Mouse (Mus musculus): Measurements from ENCODE around the gene Cd300a.

The Cd300a gene

DNA sequence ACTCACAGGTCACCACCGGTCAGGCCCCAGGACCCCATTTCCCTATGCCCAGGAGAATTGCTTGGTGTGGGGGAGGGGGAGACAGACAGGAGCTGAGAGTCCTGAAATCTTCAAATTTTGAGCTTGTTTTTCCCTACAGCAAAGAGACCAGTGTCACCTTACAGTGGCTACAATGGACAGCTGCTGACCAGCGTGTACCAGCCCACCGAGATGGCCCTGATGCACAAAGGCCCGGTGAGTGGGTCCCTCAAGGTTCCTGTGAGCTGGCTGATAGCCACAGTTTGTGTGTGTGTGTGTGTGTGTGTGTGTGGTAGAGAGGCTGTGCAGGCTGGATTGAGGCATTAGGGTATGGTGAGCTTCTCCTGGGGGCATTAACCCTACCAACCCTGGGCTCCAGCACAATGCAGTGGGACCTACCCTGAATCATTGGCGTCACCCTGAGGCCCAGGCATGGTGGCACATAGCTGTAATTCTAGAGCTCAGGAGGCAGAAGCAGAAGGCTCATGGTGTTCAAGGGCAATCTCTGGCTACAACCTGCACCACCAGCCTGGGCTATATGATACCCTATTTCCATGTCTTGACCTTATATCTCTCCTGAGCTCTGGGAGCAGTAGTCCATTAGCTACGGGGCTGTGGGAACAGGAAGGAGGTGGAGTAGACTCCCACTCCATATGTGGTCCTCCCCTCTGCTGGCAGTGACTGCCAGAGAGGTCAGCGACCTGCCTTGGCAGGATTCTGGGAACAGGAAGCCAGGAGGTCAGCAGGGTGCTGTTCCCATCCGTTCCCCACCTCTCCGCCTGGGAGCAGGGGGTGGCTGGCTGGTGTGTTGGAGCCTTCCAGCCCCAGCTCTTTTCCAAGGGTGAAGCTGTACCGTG, 23.1 kb upstream of the Cd300a start:
- in situ Hi-C loops (cut with MboI) = no loop called here

DNA sequence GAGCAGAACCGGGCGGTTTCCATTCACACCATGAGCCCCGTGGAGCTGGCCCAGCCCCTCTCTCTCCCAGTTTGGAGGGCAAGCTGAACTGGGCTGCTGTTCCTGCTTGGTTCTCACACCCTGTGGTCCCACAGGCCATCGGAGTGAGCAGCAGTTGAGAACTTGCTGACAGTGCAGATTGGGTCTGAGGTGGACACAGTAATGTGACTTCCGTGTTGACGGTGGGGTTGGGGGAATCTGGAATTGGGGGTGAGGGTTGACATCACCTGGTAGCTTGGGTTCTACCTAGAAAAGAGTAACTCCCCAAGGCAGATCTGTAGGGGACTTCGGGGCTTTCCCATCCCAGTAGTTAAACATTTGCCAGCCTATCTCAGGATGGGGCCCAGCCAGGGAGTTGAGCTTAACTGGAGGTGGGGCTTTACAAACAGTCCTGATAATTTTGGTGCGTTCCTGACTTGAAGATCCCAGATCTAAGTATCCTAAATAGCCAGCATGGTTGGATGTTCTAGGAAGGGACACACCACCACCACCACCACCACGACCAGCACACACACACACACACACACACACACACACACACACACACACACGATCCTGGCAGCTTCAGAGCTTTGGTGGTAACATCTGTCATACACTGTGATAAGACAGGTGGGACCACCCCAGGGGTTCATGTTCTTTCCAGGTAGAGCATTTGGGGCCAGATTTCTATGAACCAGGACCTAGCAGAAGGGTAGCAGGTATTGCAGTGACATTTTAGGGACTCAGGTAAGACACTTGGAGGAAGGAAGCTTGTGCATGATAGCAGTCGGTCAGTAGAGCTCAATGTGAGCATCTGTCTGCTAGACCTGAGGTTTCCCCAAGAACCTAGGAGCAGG, 22.2 kb upstream of the Cd300a start:
- in situ Hi-C loops (cut with MboI) = no loop called here

DNA sequence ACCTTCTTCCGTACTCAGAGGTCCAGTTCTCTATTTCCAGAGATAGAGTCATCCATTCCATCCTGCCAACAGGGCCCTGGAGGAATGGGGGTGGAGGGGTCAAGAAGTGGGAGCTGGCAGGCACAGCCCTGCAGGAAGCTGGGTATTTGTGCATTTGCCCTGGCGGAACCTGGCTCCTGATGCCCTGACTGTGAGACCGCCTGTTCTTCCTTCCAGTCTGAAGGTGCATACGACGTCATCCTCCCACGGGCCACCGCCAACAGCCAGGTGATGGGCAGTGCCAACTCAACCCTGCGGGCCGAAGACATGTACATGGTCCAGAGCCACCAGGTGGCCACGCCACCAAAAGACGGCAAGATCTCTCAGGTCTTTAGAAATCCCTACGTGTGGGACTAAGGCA, 21.6 kb upstream of the Cd300a start:
- in situ Hi-C loops (cut with MboI) = no loop called here

DNA sequence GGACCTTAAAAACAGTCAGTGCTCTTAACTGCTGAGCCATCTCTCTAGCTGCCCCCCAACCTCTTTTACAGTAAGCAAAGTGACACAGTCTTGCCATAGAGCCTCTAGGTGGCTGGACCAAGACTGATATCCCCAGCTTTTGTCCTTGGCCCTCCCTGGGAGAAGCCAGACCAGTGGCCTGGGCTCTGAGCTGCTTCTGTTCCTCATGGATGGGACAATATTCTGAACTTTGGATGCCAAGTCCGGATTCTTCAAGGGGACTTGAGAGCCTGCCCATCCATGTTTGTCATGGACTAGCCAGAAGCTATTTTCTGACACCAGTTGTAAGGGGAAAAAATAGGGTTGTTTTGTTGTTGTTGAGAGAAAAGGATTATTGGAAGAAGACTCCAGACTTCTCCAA, 20.1 kb upstream of the Cd300a start:
- in situ Hi-C loops (cut with MboI) = no loop called here

DNA sequence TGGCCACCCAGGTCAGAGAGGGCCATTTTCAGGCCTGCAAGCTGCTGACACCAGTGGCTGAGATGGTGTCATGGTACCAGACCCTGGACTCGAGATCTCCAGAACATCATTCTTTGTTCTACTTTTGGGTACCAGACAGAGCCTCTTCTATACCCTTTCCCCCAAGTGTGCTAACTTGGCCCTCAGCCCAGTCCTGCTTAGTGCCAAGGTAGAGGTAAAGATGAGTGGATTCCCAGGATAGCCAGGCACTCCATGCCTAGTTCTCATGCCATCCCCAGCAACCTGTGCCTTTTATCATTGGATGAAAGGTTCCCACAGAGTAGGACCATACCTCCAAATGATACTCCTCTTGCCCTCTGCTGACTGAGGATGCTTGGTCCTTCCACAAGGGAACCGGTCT, 18.3 kb upstream of the Cd300a start:
- in situ Hi-C loops (cut with MboI) = no loop called here

DNA sequence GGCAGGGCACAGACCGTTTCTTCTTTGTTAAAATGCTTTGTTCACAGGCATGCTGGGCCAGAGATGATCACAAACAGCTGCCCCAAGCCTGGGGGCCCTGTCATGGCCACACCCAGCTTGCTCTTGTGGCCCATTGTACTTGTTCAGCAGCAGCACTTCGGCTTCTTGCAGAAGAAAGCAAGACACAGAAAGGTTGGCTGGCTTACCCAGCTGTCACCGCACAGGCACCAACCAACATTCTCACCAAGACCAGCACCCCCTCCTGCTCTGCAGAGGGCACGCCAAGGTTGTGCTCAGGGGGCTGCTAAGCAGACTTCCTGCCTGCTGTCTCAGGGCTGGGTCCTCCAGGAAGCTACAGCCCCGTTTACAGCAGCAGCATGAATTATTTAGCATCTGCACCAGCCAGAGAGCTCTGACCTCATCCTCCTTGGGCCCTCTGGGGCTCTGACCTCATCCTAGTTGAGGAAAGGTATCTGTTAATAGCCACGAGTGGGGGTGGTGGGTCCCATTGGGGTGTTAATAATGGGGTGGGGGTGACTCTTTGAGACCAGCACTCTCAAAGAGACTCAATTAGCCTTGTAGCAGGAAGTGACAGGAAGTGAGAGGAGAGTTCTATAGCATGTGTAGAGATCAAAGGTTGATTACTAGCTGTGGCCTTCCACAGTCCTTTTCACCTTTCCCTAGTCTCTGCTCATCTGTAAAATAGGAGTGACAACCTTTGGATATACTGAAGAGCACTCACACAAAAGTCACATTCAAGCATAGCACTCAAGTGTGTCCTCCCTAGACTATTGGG, 16.6 kb upstream of the Cd300a start:
- in situ Hi-C loops (cut with MboI) = no loop called here

DNA sequence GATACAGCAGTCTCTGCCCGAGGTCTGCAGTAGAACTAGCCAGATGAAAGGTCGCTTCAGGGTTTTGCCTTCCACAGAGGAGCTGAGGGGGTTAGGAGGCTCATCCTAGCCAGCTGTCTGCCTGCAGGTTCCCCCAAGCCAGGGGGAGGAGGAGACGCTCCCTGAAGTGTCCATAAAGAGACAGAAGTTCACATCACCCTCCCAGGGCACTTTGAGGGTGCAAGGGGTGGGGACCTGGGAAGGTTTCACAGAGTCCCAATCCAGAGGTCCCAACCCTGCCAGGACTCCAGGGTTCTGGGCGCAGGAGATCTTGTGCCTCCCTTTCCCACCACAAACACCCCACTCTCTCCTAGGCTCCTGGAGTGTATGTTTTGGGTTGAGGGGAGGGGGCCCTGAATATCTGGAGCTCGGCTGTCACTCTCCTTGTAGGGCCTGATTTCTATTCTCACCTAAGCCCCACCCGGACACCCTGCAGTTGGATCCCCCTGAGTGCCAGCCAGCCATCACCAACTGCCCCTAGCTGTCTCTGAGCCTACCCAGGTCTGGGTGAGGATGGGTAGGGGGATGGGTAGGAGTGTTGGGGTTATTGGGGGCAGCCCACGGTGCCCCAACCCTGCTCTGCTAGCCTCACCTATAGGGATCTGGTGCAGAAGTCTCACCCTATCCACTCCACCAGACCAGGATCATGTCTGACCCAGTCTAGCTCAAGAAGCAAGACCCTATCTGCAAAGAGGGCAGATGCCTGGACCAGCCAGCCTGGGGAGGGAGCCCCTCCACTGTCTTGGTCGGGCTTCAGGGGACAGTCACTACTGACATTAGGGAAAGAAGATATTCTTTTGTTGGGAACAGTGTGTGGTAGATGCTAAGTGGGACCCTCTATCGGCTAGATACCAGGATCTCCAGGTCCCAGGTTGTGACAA, 15.4 kb upstream of the Cd300a start:
- in situ Hi-C loops (cut with MboI) = no loop called here

DNA sequence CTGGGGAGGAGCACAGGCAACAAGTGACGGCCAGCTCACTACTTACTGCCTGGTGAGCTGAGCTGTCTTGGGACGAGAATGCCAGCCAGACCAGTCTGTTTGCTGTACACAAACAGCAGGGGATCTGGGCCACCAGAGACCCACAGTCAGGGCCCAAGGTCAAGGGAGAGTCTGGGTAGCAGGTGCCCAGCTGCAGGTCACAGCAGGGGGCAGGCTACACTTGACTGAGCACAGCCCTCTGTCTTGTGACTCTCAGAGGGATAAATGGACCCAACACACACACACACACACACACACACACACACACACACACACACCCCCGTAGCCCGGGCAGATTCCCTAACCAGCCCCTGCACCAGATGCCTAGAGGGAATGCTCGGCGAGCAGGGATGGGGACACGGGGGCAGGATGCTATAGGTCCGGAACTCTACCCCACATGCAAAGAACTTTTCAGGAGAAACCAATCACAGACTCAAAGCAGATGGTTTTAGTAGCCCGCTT, 14.5 kb upstream of the Cd300a start:
- in situ Hi-C loops (cut with MboI) = no loop called here

DNA sequence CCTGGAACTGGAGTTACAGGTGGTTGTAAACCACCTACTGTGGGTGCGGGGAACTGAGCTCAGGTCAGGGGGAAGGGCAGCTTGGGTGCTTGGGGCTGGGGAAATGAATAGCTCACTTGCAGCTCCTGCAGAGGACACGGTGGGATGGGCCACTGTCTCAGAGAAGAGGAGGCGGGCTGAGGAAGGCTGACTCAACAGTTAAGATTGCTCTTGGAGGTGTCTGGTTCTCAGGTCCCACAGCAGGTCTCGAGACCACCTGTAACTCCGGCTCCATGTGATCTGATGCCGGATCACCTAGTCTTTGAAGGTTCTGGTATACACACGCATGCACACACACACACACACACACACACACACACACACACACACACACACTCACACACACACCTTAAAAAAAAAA, 13.7 kb upstream of the Cd300a start:
- in situ Hi-C loops (cut with MboI) = no loop called here

DNA sequence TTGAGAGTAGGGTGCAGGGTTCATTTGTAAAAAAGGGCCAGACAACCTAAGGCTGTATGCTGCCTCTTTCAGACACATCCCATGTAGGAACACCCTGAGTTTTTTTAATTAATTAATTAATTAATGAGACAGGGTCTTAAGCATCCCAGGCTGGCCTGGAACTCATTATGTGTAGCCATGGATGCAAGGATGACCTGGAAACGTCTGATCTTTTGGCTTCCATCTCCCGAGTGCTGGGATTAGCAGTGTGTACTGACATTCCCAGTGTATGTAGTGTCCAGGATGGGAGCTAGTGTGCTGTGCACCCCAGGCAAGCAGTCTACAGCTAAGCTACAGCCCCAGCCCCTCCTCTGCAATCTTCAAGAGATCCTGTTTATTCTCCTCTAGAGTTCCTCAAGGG, 13.2 kb upstream of the Cd300a start:
- in situ Hi-C loops (cut with MboI) = no loop called here

DNA sequence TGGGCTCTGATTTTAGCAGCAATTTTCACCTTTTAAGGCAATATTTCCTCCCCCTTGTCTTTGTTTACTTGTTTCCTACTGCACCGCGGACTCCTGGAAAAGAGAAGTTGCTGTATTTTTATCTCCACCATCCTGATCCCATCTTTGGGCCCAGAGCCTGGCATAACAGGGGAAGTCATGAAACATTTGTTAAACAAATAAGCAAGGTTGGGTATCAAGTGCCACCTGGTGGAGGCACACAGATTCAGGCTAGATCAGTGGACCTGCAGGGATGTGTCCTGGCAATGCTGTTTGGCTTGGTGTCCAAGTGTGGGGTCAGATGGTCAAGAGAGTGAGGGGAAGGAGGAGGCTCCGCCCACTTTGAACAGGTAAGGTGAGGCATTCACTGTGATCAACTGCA, 12.7 kb upstream of the Cd300a start:
- in situ Hi-C loops (cut with MboI) = no loop called here

DNA sequence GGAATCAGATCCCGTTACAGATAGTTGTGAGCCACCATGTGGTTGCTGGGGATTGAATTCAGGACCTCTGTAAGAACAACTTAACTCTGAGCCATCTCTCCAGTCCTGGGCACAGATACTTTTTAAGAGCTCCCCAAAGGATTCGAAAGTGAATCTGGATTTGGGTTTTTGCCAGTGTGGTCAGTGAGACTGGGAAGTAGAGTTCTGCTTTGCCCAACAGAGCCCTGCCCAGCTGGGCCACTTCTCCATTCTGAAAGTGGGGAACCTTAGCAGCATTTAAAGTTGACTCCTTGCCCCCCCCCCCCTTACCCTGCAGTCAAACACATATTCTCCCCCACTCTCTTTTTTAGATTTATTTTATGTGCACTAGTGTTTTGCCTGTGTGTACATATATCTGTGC, 10.2 kb upstream of the Cd300a start:
- in situ Hi-C loops (cut with MboI) = no loop called here

DNA sequence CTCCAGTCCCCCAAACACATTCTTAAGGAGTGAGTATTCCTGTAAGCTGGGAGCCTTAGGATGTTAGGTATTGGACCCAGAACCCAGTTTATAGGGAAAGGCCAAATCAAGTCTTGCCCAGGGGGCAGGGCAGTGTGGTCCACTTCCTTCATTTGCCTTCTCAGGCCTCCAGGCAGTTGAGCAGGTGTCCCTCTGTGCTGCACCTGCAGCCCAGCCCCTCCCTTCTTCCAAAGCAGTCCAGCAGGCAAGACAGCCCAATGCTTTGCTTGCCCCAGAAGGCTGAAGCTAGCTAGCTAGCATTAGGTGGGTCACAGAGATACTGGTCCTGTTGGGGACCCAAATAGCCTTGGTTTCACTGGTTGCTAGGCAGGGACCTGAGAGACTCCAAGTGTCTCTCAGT, 9.7 kb upstream of the Cd300a start:
- in situ Hi-C loops (cut with MboI) = no loop called here

DNA sequence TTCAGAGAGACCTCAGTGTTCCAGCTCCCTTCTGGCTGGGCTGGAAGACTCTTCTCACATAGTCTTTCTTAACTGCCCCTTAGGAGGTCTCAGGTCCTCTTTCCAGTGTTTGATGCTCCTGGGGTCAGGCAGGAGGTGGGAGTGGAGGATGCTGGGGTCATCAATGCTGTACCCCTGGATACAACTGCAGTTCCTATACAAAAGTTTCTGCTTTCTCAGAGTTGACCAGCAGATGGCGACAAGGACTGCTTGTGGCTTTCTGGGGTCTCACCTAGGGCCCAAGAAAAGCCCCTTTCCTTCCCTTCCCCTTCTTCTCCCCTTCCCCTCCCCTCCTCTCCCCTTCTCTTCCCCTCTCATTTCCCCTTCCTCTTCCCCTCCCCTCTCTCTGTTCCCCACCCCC, 9.3 kb upstream of the Cd300a start:
- in situ Hi-C loops (cut with MboI) = no loop called here

DNA sequence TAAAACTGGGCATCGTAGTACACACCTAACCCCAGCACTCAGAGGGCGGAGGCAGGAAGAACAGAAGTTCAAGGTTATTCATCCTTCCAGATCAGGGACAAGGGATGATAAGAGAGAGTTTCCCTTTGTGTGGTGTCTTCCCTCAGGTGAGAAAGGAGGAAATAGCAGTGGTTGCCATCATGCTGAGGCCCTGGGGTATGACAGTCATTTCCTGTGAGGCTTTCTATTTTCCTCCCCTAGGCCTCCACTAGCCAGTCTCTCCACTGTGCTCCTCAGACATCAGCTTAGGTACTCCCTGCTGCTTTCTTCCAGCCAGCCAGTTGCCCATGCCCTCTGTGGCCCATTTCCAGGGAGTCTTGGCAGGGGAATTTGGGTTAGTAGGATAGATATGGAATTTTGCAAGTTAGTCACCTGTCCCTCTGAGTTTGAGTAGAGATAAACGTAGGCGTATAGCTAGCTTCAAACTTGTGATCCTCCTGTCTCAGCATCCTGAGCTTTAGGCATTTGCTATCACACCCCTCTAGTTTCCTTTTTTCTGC, 6.5 kb upstream of the Cd300a start:
- in situ Hi-C loops (cut with MboI) = no loop called here

DNA sequence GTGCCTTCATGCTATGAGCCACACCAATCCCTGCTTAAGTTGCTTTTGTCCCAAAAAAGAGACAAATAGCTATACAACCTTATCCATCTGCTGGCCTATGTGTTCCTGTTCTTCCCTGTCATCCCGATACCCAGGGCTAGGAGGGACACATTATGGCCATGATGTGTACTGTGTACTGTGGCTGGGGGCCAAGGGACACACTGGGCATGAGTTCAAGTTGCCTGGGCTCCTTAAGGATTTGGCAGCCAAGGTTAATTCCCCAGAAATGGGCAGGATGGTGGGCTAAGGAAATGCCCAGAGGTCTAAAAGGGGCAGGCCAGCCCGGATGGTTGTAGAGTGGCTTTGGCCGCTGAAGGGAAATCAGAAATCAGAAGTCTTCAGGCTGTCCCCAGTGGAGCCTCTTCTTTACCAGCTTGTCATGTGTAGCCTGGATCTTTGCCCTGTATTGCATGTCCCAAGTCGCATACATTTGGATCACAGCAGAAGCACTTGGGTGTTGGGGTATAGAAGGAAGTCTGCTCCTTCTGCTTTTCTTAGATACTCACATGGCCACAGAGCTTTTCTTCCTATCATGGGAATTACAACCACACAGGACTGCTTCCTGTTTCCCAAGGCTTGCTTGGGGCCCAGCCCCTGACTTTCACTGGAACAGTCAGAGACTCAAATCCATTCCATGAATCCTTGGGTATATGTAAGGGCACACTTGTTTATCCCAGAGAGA, 5.3 kb upstream of the Cd300a start:
- in situ Hi-C loops (cut with MboI) = no loop called here

DNA sequence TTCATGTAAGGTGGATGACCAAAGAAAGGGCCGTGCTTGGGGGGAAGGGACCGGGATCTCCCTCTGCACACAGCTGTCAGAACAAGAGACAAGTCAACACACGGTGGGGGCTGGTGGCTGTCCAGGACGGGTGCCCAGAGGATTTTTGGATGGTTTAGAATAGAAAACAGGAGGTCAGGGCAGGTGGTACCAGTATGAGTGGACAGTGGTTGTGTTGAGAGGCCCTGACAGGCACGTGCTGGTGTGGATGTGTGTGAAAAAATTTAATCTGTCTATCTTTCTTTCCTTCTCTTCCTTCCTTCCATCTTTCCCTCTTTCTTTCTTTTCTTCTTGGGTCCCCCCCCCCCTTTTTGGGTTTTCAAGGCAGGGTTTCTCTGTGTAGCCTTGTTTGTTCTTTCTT, 701 bp downstream of the Cd300a start:
- in situ Hi-C loops (cut with MboI) = loop anchor here (10.0 kb wide), 1 partner anchor 76 kb away; no protein-coding TSS in a partner anchor

DNA sequence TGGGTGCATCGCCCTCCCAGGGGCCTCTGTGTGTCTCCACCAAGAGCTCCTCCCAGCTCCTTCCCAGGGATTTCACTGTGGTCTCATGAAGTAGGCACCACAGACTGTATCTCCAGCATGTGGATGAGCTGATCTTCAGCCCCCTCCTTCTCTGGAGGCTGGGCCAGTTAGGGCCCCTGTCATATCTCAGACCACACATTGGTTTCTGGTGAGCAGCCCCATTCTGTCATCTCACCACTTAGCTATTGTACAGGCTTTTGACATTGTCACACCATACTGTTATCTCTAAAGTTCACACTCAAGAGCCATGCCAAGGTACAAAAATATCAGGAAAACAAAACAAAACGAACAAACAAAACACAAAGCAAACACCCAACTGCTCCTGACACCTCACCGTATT, 6.2 kb downstream of the Cd300a start:
- in situ Hi-C loops (cut with MboI) = loop anchor here (10.0 kb wide), 1 partner anchor 81 kb away; no protein-coding TSS in a partner anchor

DNA sequence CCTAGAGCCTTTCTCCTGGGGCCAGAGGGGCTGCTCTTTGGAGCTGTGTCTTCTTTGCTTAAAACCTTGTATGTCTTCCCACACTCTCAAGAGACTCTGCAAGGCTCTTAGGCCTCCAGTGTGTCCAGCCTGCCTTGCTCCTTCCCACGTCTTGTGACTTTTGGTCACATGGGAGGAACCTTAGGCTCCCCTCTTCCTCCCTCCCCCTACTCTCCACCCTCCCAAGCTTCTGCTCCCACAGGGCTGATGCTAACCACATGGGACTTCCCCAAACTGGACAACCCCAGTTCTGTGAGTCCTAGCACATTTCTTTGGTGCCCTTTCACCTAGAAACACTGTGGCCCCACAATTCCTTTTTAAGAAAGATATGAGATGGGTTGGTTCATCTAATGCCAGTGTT, 8.2 kb downstream of the Cd300a start:
- in situ Hi-C loops (cut with MboI) = loop anchor here (10.0 kb wide), 1 partner anchor 83 kb away; no protein-coding TSS in a partner anchor

DNA sequence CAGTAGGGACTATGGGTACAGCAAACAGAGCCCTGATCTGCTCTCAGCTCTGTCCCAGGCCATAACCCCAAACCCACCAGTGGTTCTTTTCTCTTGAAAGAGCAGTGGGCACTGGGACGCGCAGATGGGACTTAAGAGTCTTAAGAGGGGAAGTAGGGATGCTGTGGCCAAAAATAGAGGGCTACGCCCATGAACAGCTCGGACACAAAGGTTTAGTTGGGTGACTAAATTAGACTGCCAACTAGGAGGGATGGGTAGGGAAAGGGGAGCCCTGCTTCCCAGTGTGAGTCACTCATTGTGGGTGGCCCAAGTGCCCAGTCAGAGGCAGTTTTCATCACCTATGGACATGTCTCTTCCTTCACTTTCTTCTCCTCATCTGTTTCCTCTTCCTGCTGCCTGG, 13.4 kb downstream of the Cd300a start:
- in situ Hi-C loops (cut with MboI) = no loop called here

Data from mature B cell (primary cell).